Mouse (Mus musculus) v-Abl transformed pro-B cells (cell line): ENCODE results near the gene Rnf135.
"Not testable (repeated sequence)": the region's sequence is repeated elsewhere in the genome, so short reads cannot be mapped to it uniquely, and the experiment has no call there.

Experiments
- in situ Hi-C, 2 experiments: fragments of 400-800 bp; cut with MboI; formaldehyde crosslinking; loops; one replicate each; pipeline ENCODE4 v1.15.1; 2025; ENCODE audit not compliant: unreplicated experiment in 2 of 2

Rnf135 gene

DNA sequence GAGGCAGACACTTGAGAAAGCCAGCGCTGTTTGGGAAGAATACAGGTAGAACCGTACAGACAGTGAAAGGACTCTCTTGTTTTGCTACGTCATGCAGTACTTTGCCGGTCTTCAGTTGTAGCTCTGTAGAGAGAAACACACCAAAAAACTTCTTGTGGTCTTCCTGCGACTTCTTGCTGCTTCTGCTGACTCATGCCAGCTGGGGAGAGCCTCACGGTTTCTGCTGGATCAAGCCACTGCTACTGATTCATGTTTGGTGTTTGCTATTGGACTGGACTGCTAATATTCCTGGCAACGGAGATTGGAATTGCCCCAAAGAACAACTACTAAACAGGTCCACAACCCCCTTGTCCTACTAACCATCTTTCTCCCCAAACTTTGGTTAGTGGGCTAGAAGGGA lies 12.7 kb downstream of the Rnf135 start:
- in situ Hi-C loops = no loop called here

DNA sequence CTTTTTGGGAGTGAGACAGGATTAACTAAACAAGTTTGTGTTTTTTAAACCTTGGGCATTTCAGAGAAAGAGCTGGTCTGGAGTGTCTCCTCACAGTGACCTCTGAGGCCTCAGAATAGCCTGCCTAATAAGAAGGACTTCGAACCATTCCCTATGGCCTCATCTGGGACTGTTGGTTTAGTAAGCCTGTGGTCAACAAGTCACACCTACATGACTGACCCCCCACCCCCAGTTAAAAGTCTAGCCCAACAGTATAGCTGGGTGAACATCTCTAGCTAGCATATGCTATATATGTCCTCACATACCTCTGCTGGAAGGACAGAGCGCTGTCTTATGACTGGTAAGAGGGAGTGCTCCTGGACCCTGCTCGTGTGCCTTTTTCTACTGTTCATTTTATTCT lies 15.7 kb downstream of the Rnf135 start:
- in situ Hi-C loops = no loop called here

DNA sequence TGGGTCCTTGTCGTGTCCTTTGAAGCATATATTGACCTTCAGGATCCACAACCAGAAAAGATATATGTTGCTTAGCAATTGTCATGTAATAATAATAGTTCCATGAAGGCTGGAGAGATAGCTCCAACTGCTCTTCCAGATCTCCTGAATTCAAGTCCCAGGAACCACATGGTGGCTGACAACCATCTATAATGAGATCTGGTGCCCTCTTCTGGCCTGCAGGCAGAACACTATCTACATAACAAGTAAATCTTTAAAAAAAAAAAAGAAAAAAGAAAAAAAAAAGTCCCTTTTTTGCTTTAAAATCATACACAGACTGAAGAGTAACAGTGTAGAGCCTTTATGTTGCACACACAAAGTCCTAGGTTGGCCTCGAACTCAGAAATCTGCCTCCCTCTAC lies 16.1 kb downstream of the Rnf135 start:
- in situ Hi-C loops = no loop called here

DNA sequence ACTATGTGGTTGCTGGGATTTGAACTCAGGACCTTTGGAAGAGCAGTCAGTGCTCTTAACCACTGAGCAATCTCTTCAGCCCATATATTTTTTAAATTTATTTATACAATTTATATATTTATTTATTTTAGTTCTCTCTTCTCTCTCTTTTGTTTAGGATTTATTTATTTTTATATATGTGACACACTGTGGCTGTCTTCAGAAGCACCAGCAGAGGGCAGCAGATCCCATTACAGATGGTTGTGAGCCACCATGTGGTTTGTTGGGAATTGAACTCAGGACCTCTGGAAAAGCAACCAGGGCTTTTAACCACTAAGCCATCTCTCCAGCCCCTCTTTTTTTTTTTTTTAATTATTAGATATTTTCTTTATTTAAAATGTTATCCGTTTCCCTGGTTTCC lies 16.7 kb downstream of the Rnf135 start:
- in situ Hi-C loops = no loop called here

DNA sequence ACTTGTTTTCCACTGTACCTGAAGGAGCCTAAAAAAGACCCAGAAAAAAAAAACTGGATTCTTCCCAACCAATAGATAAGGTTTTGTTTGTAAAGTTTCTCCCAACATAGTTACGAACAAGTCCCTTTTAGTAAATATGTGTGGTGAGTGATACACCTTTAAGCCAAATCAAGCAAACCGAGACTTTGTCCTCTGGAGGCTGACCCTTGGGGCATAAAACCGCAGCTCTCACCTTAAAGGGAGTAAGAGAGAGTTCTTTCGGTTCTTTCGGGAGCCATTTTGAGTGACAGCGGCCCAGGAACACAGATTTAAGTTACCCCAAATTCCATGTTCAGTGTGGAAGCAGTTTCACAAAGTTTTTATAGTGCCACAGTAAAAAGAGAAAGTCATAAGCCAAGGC lies 18.6 kb downstream of the Rnf135 start:
- in situ Hi-C loops = no loop called here

DNA sequence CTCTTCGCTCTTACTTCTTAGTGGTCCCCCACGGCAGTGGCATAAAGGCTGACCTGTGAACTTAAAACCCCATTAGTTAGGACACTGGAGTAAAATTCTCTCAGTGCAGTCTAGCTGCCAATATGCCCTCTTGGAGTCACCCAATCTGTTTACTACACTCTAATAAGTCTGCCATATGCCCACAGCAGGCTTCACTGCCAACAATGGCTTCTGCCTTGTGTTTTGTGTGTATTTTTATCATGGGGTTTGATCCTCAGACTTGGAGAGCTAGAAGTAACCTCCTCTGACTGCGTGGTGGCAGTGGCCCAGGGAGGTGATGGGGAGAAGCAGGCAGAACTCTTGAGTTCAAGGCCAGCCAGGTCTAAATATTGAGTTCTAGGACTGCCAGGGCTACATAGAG lies 20.4 kb downstream of the Rnf135 start:
- in situ Hi-C loops = no loop called here

DNA sequence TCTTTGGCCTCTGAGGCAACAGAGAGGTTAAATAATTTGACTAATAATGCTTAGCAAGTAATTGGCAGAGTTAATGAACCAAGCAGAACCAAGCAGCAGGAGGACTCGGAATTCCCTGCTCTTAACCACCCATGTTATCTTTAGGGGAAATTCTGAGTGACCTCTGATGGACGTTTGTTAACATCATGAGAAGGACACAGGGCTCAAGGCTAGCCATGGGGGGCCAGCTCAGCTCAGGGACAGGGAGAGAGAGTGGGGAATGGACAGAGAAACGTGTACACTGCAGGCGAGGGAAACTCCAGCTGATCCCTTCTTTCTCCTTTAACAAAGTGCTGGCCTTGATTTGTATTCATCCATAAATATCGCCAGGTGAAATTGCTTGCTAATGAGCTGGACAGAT lies 21.3 kb downstream of the Rnf135 start:
- in situ Hi-C loops = no loop called here

DNA sequence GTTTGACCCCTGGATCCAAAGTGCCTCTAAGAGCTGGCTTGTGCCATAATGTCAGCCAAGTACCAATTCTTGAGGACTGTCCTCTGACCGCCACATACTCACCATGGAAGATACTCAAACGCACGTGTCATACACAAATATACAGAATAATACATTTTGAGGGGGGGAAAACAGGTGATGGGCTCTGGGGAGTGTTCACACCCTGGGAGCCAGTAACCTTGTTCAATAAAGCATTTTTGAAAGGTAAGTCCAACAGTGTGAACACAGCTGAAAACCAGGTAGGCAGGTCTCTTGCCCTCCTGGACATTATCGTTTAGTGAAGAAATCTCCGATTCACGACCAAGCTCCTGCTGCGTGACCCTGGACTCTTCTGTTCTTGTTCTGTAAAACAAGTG lies 24.8 kb downstream of the Rnf135 start:
- in situ Hi-C loops = no loop called here

DNA sequence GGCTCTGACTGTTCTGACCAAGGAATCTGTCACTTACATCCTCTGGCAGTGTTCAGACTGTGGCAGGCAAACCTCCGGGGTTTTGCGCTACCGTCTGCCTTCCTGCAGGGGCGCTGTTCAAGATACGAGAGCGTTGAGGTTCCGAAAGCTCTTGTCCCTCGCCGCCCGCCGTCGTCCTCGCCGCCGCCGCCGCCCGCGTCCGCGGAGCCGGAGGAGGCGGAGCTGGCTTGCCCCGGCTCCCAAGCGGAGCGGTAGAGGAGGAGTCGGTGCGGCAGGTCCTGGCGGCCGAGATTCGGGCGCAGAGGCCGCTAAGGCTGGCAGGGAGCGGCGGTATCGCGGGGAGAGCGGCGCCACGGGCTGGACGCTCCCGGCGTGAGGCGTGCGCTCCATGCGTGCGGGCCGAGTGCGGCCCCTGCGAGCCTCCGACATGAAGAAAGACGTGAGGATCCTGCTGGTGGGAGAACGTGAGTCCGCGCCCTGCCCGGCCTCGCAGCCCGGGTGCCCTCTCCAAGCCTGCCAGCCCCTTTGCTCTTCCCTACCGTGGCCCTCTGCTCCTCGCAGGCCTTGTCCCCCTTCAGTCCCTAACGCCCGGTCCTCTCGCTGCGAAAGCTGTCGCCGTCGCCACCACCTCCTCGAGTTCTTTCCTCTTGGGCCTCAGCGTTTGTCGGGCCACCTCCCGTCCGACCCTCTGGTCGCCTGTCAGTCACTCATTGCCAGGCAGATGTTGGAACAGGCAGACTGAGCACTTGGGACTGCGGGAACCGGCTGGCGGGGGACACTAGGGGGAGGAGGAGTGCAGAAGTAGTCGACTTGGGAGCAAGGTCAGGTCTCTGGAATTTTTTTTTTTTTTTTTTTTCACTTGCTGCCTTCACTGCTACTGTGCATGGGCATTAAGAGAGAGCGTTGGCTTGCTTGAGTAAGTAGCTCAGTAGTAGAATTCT lies 25.5 kb downstream of the Rnf135 start, which contains the start of gene Rhot1:
Rhot1 (plus strand) TSS at position 160 of the 941 bp plus-strand sequence.
- in situ Hi-C loops = no loop called here

DNA sequence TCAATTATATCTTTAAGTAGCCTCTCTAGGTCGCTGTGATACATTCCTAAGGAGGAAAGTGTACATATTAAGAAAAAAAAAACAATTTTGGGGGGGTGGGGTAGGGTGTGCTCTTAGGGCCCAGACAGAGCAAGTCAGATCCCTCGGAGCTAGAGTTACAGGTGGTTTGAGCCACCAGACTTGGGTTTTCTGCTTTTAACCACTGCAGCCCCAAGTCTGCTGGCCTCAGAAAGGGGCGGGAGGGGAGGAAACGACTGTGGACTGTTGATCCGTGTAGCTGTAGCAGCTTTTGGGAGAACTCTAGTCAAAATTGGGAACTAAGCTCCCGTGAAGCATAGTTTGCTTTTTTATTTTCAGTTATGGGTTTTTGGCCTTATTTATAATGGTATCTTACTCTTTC lies 26.7 kb downstream of the Rnf135 start:
- in situ Hi-C loops = no loop called here

DNA sequence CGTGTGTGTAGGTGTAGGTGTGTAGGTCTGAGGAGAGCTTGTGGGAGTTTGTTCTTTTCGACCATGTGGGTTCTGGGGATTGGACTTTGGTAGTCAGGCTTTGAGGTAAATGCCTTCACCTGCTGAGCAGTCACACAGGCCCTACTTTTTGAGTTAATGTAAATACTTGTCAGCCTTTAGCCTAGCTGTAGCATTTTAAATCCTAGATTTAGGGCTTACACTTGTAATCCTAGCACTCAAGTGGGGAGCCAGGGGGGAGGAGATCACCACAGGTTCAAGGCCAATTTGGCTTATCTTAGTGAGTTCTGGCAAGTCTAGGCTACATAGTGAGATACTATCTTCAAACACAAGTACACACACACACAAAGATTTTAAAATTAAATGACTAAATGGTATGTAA lies 28.6 kb downstream of the Rnf135 start:
- in situ Hi-C loops = no loop called here

DNA sequence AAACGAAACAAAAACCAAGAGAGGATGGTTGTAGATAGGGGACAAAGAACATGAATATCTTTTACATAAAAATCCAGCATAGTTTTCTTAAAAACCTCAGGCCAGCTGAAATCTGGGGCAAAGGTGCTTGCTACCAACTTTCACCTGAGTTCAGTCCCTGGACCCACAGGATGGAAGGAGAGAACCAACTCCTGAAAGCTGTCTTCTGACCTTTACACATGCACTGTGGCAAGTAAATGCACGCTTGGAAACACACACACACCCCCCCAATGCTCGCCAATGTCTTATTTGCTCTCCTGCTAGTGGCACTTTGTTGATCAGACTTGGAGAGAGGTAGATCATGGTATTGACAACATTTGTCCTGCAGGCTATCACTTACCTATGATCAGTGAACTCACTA lies 31.6 kb downstream of the Rnf135 start:
- in situ Hi-C loops = no loop called here

DNA sequence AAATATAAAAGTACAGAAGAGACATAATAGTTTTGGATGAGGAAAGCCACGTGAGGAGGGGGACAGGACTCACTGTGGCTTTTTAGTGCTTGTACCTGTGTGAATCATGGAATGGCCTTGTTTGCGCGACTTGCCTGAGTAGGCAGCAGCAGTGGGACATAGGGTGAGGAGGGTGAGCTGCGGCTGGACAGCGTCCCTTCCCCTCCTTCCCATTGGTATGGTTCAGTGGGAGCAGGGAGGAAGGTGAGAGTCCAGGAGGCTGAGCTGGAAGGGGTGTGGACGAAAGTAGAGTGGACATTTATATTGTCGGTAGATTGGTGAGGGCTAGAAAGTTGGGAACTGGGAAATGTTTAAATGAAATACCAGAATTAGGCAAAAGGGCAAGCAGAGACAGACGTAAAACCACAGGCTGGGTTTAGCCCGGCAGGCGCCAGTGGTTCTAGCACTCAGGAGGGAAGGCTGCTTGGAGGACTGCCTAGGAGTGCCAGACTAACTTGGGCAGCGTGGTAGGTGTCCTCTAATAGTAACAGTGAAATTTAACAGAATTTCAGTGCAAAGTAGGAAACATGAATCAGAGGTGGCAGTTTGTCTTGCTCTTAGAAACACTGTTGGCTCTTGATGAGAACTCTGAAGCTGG lies 35.1 kb downstream of the Rnf135 start:
- in situ Hi-C loops = no loop called here

DNA sequence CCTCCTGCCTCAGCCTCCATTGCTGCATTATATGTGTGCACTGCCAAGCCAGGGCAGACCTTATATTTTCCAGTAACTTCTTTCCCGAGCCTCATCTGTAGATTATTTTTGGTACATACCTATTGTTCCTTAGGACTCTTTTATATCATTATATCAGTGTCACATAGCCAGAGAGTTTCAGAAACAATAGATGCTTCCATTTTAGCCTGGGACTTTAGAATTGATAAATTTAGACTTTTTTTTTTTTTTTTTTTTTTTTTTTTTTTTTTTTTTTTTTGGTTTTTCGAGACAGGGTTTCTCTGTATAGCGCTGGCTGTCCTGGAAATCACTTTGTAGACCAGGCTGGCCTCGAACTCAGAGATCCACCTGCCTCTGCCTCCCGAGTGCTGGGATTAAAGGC lies 46.4 kb downstream of the Rnf135 start:
- in situ Hi-C loops = not testable (repeated sequence)

DNA sequence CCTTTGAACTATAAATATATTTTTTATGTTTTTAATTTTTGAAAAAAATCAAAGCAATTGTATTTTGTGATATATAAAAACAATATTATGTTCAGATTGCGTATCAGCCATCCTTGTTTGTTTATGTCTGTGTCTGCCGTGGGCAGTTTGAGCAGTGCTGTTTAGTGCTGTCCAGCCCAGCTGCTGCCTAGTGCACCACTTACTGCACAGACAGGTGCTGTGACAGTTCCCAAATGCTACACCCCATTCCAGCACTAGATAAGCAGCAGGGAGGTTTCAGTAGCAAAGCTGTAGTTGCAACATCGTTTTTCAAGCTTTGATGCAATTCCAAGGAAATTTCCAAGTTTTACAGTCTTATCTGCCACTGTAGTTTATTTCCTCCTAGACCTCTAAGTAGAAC lies 53.6 kb downstream of the Rnf135 start:
- in situ Hi-C loops = no loop called here

DNA sequence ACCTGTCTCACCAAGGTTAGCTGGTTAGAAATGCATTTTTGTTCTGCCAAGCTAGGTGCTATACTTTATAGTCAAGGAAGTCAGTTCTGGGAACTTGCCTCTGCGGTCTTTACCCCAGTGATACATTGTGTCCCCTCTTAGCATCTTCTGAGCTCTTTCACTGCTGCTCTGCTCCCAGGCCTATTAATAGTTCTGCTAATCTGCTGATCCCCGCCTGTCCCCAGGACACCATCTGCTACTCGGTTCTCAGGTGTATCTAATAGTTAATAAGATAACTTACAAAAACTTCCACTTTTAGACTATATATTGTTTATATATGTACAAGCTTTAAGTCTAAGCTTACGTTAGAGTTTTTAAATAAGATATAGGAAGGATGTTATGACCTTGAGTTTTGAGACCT lies 54.7 kb downstream of the Rnf135 start:
- in situ Hi-C loops = no loop called here

DNA sequence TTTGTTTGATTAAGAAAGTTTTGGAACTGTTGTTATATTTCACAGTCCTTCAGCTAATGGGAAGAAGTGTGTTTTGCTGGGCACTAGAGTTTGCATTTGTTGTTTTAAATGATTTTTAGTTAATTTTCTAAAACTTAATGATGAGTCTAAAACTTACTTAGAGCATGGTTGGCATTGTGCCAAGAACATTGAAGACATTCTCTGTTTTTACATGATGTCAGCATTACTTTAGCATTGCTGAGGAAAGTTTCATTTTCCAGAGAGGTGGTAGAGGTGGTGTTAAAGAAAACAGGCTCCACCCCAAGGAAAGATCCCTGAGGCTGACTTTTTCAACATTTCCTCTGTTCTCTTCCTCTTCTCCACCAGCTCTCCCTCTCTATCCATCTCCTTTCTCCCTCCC lies 63.4 kb downstream of the Rnf135 start:
- in situ Hi-C loops = no loop called here

DNA sequence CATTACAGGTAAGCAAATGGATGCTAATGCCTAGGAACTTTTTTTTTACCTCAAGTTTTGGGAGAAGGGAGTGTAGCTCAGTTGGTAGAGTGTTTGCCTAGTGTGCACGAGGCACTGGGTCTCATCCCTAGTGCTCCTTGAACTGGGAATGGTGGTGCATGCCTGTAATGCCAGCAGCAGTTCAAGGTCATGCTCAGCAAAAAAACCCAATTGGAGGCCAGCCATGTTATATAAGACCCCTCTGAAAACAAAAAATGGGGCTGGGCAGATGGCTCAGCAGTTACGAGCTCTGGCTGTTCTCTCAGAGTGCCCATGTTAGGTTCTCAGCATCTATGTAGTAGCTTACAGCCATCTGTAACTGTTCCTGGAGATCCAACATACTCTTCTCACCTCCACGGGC lies 64.9 kb downstream of the Rnf135 start:
- in situ Hi-C loops = no loop called here
